Mouse (Mus musculus): ENCODE data around the gene Cacna2d3.

Cacna2d3 gene

GRCm38 (mm10) chr14:29385500-29385899 is 336.2 kb downstream of the Cacna2d3 start:
- DNase-seq, result no peak

- DNase-seq, result no peak
Measured at GRCm38 (mm10) chr14:29382786-29383185, 338.9 kb downstream of the Cacna2d3 start.

GRCm38 (mm10) chr14:29366911-29367310 is 354.8 kb downstream of the Cacna2d3 start:
- DNase-seq, result no peak

- no peak for DNase-seq
Measured at GRCm38 (mm10) chr14:29362448-29362847, 359.2 kb downstream of the Cacna2d3 start.

- no peak for DNase-seq
Measured at GRCm38 (mm10) chr14:29350627-29351026, 371.0 kb downstream of the Cacna2d3 start.

- DNase-seq, result no peak
Measured at GRCm38 (mm10) chr14:29341581-29341980, 380.1 kb downstream of the Cacna2d3 start.

- no peak for DNase-seq
Measured at GRCm38 (mm10) chr14:29340728-29341127, 380.9 kb downstream of the Cacna2d3 start.

GRCm38 (mm10) chr14:29334897-29335296 is 386.8 kb downstream of the Cacna2d3 start:
- DNase-seq, result no peak

- DNase-seq, result peak; percentile 74
Measured at GRCm38 (mm10) chr14:29334216-29334615, 387.4 kb downstream of the Cacna2d3 start.

GRCm38 (mm10) chr14:29324430-29324782 is 397.3 kb downstream of the Cacna2d3 start:
- DNase-seq, result peak; percentile 80

- no peak for DNase-seq
Measured at GRCm38 (mm10) chr14:29323718-29324429, 397.8 kb downstream of the Cacna2d3 start.

GRCm38 (mm10) chr14:29313431-29313830 is 408.2 kb downstream of the Cacna2d3 start:
- DNase-seq, result no peak

GRCm38 (mm10) chr14:29305623-29306022 is 416.0 kb downstream of the Cacna2d3 start:
- peak; percentile 27 for DNase-seq

- DNase-seq, result no peak
Measured at GRCm38 (mm10) chr14:29296185-29296754, 425.4 kb downstream of the Cacna2d3 start.

- DNase-seq, result no peak
Measured at GRCm38 (mm10) chr14:29278901-29279300, 442.8 kb downstream of the Cacna2d3 start.

- no peak for DNase-seq
Measured at GRCm38 (mm10) chr14:29278401-29278800, 443.3 kb downstream of the Cacna2d3 start.

GRCm38 (mm10) chr14:29277701-29278100 is 444.0 kb downstream of the Cacna2d3 start:
- no peak for DNase-seq

- no peak for DNase-seq
Measured at GRCm38 (mm10) chr14:29273890-29274289, 447.8 kb downstream of the Cacna2d3 start.

- DNase-seq, result no peak
Measured at GRCm38 (mm10) chr14:29270541-29270940, 451.1 kb downstream of the Cacna2d3 start.

- no peak for DNase-seq
Measured at GRCm38 (mm10) chr14:29269816-29270215, 451.8 kb downstream of the Cacna2d3 start.

- DNase-seq, result peak; percentile 9
Measured at GRCm38 (mm10) chr14:29268609-29269008, 453.1 kb downstream of the Cacna2d3 start.

- DNase-seq, result no peak
Measured at GRCm38 (mm10) chr14:29267233-29267874, 454.3 kb downstream of the Cacna2d3 start.

- DNase-seq, result no peak
Measured at GRCm38 (mm10) chr14:29260621-29261020, 461.0 kb downstream of the Cacna2d3 start.

- no peak for DNase-seq
Measured at GRCm38 (mm10) chr14:29243516-29243915, 478.1 kb downstream of the Cacna2d3 start.
